Mouse (Mus musculus) forebrain, embryonic 16.5 days (tissue): ENCODE data around the gene Gm5767. TPM values are rescaled to one million over a fixed set of nuclear protein-coding genes. Genes with fewer than 3 reads are reported as not detected.
"Not testable (repeated sequence)": the region's sequence is repeated elsewhere in the genome, so short reads cannot be mapped to it uniquely, and the experiment has no call there.

Experiments
- ATAC-seq: fragments of 200-750 bp; cut with Nextera tagmentation; 2 replicates; pipeline ENCODE4 v1.8.0; 2017; ENCODE audit warnings: mild to moderate bottlenecking, moderate library complexity
- H3K27ac ChIP-seq: fragments of 300-500 bp; sonication (generic); 2 replicates; pipeline ENCODE4 v1.5.1; 2014; ENCODE audit warnings: low read length, control low read depth
- H3K27me3 ChIP-seq: fragments of 300-500 bp; sonication (generic); replicated peaks from 2 replicates; pipeline ENCODE4 v1.6.1; 2014; ENCODE audit warnings: low read length; ENCODE audit not compliant: control insufficient read depth, insufficient read depth
- H3K36me3 ChIP-seq: fragments of 300-500 bp; sonication (generic); 2 replicates; pipeline ENCODE4 v1.6.1; 2014; ENCODE audit not compliant: control insufficient read depth, insufficient read depth
- H3K4me1 ChIP-seq: fragments of 300-500 bp; sonication (generic); replicated peaks from 2 replicates; pipeline ENCODE4 v1.6.1; 2014; ENCODE audit warnings: low read length; ENCODE audit not compliant: control insufficient read depth, insufficient read depth
- H3K4me2 ChIP-seq: fragments of 300-500 bp; sonication (generic); 2 replicates; pipeline ENCODE4 v1.6.1; 2014; ENCODE audit warnings: mild to moderate bottlenecking, low read length, control low read depth
- H3K4me3 ChIP-seq: fragments of 300-500 bp; sonication (generic); replicated peaks from 2 replicates; pipeline ENCODE4 v1.5.1; 2014; ENCODE audit warnings: mild to moderate bottlenecking, low read length, control low read depth
- H3K9ac ChIP-seq: fragments of 300-500 bp; sonication (generic); replicated peaks from 2 replicates; pipeline ENCODE4 v1.6.1; 2014; ENCODE audit warnings: low read depth, low read length, control low read depth
- H3K9me3 ChIP-seq: fragments of 300-500 bp; sonication (generic); 2 replicates; pipeline ENCODE4 v1.6.1; 2016; ENCODE audit warnings: low read length; ENCODE audit not compliant: control insufficient read depth
- WGBS: fragments of 180-500 bp; shearing (Covaris S2); extraction: QIAGEN DNeasy Blood & Tissue Kit; methylation state at CpG from one replicate; pipeline ENCODE4 v1.1.7; 2014; 5-methylcytosine and 5-hydroxymethylcytosine counted together
- polyA plus RNA-seq: library from polyadenylated mRNA; unstranded; fragments of >200 nt; fragmentation: Nextera tagmentation; extraction: Ambion mirVana; gene quantifications from 2 replicates; pipeline ENCODE4 v1.2.1, GENCODE M21; 2015

Gm5767 gene
- polyA plus RNA-seq, 1 experiment from 2014 or later = not detected

DNA sequence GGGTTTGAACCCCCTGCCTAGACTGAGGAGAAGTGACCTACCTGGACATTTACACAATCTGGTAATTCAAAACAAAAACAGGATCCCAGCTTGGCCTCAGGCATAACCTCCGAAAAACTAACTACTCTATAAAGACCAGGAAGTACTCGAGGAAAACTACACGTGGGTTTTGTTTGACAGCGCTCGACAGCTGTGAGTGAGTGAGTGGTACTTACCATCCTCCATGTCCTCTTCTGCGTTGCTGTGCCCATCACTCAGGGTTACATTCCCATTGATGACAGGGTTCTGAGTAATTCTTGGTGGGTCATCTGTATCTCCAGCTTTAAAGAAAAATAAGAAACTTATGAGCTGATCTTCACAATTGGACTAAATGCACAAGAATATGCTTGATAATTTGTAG lies 35.7 kb downstream of the Gm5767 start:
- Histone ChIP-seq H3K27ac (no peak overlapping the region), H3K4me3 (no peak overlapping the region), H3K4me1 (no peaks in the 10 kb centered on the region), H3K9ac (no peak overlapping the region), H3K9me3 (no peaks in the 10 kb centered on the region), H3K36me3 (peaks cover 9% of the 10 kb centered on the region; the same call in 1 of the 2 replicates), H3K4me2 (no peak overlapping the region), H3K27me3 (no peaks in the 10 kb centered on the region)
- WGBS = 85% methylated on average over 6 of the region's 6 CpGs
- ATAC-seq = no peak

DNA sequence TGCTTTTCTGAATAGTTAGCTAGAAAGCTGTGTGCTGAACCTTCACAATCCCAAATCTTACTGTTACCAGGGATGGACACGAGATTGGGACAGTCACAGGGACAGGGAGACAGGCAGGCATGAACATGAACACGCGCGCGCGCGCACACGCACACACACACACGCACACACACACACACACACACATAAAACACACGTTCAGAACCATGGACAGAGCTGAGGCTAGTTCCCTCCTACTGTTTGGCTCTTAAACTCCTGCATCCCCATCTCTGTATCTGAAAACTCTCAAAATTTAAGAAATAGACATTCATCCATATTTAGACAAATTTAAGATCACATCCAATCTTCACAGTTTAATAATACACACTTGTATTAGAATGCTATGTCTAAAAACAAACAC lies 37.2 kb downstream of the Gm5767 start:
- H3K4me1 ChIP-seq = no peaks in the 10 kb centered on the region
- ATAC-seq = no peak
- 96% methylated on average over 10 of the region's 10 CpGs for WGBS
- H3K9me3 ChIP-seq = no peaks in the 10 kb centered on the region
- H3K27ac ChIP-seq = no peak overlapping the region
- no peak overlapping the region for H3K9ac ChIP-seq
- peaks cover 5% of the 10 kb centered on the region; the same call in 1 of the 2 replicates for H3K36me3 ChIP-seq
- H3K4me2 ChIP-seq = no peak overlapping the region
- no peak overlapping the region for H3K4me3 ChIP-seq
- no peaks in the 10 kb centered on the region for H3K27me3 ChIP-seq

DNA sequence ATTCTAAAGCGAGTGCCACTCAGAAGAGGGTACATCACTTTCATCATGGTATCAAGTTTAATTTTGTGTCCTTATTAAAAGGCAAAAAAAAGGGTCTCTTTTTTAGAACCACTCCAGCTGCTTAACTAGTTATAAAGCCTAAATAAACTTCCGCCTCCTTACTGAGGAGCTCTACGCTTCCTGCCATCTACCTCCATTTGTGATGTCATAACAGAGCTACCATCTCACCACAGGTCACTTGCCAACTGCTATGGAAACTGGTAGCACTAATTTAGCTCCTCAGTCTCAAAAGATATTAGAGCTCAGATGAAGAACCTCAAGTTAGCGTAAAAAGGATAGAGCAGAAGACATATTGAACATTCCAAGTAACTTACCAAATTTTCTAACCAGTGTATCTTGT lies 39.9 kb downstream of the Gm5767 start:
- no peak overlapping the region for H3K9ac ChIP-seq
- ATAC-seq = no peak

DNA sequence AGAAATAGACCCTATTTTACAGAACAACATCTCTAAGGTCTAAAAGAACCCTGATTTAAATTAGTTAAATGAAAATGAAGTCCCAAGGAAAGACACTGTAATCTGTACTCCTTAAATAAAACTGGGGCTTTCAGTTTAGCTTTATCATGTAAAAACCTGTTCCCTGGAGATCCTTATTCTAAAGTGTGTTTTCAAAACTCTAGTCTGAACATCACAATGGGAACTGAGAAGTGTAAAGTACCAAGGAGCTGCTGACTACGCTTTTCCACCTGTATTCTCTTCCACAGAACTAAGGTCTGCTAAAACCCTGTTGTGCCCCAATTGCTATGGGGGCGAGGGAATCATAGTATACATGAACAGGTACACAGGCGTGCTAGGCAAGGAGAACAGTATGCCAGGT lies 43.5 kb downstream of the Gm5767 start:
- no peak overlapping the region for H3K27ac ChIP-seq
- no peak overlapping the region for H3K4me2 ChIP-seq
- no peak overlapping the region for H3K9ac ChIP-seq
- H3K36me3 ChIP-seq = no peaks in the 10 kb centered on the region
- no peaks in the 10 kb centered on the region for H3K4me1 ChIP-seq
- no peak overlapping the region for H3K4me3 ChIP-seq
- no peaks in the 10 kb centered on the region for H3K9me3 ChIP-seq
- H3K27me3 ChIP-seq = no peaks in the 10 kb centered on the region
- WGBS = 83% methylated on average over 3 of the region's 3 CpGs
- no peak for ATAC-seq

More for the DNA sequence above, 39.9 kb downstream of the Gm5767 start:
- Histone ChIP-seq H3K36me3 (peaks cover 3% of the 10 kb centered on the region; the same call in 1 of the 2 replicates), H3K4me1 (no peaks in the 10 kb centered on the region), H3K9me3 (no peaks in the 10 kb centered on the region), H3K27ac (no peak overlapping the region), H3K4me3 (no peak overlapping the region), H3K27me3 (no peaks in the 10 kb centered on the region), H3K4me2 (no peak overlapping the region)
- 95% methylated on average over 4 of the region's 4 CpGs for WGBS

GRCm38 (mm10) chr16:8725807-8726206 lies 45.2 kb downstream of the Gm5767 start:
- H3K9me3 ChIP-seq = no peaks in the 10 kb centered on the region
- H3K4me1 ChIP-seq = no peaks in the 10 kb centered on the region
- no peak overlapping the region for H3K9ac ChIP-seq
- no peak for ATAC-seq
- H3K27ac ChIP-seq = no peak overlapping the region
- WGBS = 90% methylated on average over 2 of the region's 2 CpGs
- no peaks in the 10 kb centered on the region for H3K27me3 ChIP-seq
- H3K4me2 ChIP-seq = no peak overlapping the region
- H3K36me3 ChIP-seq = no peaks in the 10 kb centered on the region
- H3K4me3 ChIP-seq = no peak overlapping the region

GRCm38 (mm10) chr16:8728111-8728748 lies 47.7 kb downstream of the Gm5767 start:
- no peak for ATAC-seq
- no peaks in the 10 kb centered on the region for H3K9me3 ChIP-seq
- H3K27me3 ChIP-seq = no peaks in the 10 kb centered on the region
- WGBS = 88% methylated on average over 5 of the region's 5 CpGs
- H3K36me3 ChIP-seq = no peaks in the 10 kb centered on the region
- no peak overlapping the region for H3K9ac ChIP-seq
- H3K27ac ChIP-seq = no peak overlapping the region
- no peak overlapping the region for H3K4me2 ChIP-seq
- no peak overlapping the region for H3K4me3 ChIP-seq
- H3K4me1 ChIP-seq = no peaks in the 10 kb centered on the region

DNA sequence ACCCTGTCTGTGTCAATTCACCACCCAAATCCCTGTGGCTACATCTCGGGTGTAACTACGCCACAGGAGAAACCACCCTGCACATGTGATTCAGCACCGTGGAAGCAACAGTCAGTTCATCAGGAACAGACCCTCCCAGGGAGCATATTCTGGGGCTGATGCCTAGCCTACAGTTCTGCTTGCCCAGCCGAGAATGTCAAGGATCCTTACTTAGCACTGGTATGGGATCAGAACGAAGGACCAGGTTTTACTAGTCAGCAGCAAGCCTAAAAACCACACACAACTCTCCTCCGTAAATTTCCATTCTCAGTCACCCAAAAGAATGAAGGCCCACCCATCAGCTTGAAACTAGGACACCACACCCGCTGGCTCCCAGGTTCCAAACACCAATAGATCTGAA lies 51.1 kb downstream of the Gm5767 start:
- Histone ChIP-seq H3K36me3 (no peaks in the 10 kb centered on the region), H3K9me3 (no peaks in the 10 kb centered on the region), H3K27me3 (no peaks in the 10 kb centered on the region), H3K4me1 (peaks cover 23% of the 10 kb centered on the region), H3K27ac (no peak overlapping the region), H3K4me2 (no peak overlapping the region), H3K4me3 (no peak overlapping the region), H3K9ac (no peak overlapping the region)
- no peak for ATAC-seq
- 92% methylated on average over 7 of the region's 7 CpGs for WGBS

DNA sequence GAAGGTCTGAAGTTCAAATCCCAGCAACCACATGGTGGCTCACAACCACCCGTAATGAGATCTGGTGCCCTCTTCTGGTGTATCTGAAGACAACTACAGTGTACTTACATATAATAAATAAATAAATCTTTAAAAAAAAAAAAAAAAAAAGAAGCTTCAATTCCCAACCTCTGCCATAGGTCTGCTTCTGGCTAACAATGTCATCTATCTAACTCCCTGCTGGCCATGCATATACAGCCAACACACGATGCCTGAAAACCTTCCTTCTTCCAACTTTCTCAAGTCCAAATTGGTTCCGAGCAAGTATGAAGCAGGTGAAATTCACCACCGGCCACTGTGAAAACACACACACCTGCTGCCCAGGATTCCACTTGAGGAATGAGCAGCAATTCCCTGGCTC lies 51.9 kb downstream of the Gm5767 start:
- H3K9ac ChIP-seq, H3K9me3 ChIP-seq, H3K27me3 ChIP-seq, H3K4me2 ChIP-seq, H3K36me3 ChIP-seq, ATAC-seq, H3K4me3 ChIP-seq, H3K27ac ChIP-seq: not testable (repeated sequence)
- H3K4me1 ChIP-seq = peaks cover 31% of the 10 kb centered on the region
- WGBS = 90% methylated on average over 3 of the region's 4 CpGs
